ENCODE assay signal across 17 mouse cellular contexts in genomic region chr19:4084984-4085383, GRCm38 (mm10). TPM values are rescaled to one million over a fixed set of nuclear protein-coding genes. Genes with fewer than 3 reads are reported as not detected.
DNase-seq lines count a peak whose midpoint lies in the region; ATAC-seq and TF ChIP-seq lines count a peak whose summit lies in the region.
"Had no signal": no experiment of that assay in that cellular context is flagged by ENCODE, and none has a peak within 500 bp of the region (broad histone marks: within the 10 kb centered on the region; RNA-seq: fewer than 3 reads in every experiment).

No protein-coding gene starts in this region.

- H3K9ac ChIP-seq in heart, adult 2 months (ENCODE audit: low read depth, low read length): no peak overlapping the region
- H3K9ac ChIP-seq in liver, embryonic 14.5 days (replicated peaks): no peak overlapping the region
- H3K9ac ChIP-seq in liver, embryonic 11.5 days (ENCODE audit: low read depth, low read length): no peak overlapping the region
- H3K9ac ChIP-seq: embryonic facial prominence, embryonic 13.5 days; forebrain, embryonic 12.5 days; hindbrain, embryonic 15.5 days had no signal

- no peak for ATAC-seq in liver, embryonic 14.5 days (ENCODE audit: insufficient read depth)
- no peak for ATAC-seq in liver, embryonic 11.5 days (replicated peaks; ENCODE audit: low FRiP score)

- H3K9me3 ChIP-seq in liver, embryonic 14.5 days (ENCODE audit: control insufficient read depth, low read length): no peaks in the 10 kb centered on the region
- H3K9me3 ChIP-seq in liver, embryonic 11.5 days (ENCODE audit: control insufficient read depth, low read length): no peaks in the 10 kb centered on the region
- H3K9me3 ChIP-seq: embryonic facial prominence, embryonic 13.5 days; forebrain, embryonic 12.5 days; hindbrain, embryonic 15.5 days had no signal

- no peaks in the 10 kb centered on the region for H3K79me2 ChIP-seq in heart, adult 2 months (replicated peaks; ENCODE audit: control insufficient read depth, insufficient read depth, low read length)

- DNase-seq in heart, adult 2 months: no peak
- no peak for DNase-seq in heart, postnatal 25 days (ENCODE audit: low spot score)
- no peak for DNase-seq in liver, embryonic 14.5 days (ENCODE audit: low read depth in 3 of 3, low spot score in 3 of 3)
- DNase-seq in liver, embryonic 11.5 days (ENCODE audit: low spot score): no peak
- DNase-seq in NIH3T3 (ENCODE audit: low read depth): peak; percentile 64
- peak; percentile 47 to 65 for DNase-seq in kidney, postnatal 25 days
- no peak for DNase-seq in urinary bladder, postnatal 4 days (ENCODE audit: low spot score in 2 of 2)
- DNase-seq in layer of hippocampus, adult 9-11 months: no peak
- DNase-seq: gastrocnemius, postnatal 10 days had no signal

- no peak for TF ChIP-seq EP300 in heart, adult 2 months (IDR thresholded peaks at IDR 0.05; ENCODE audit: insufficient read depth, low read depth, low read length)
- TF ChIP-seq EP300 in liver, embryonic 14.5 days (IDR thresholded peaks at IDR 0.05; ENCODE audit: low read depth): no peak

- no peak overlapping the region for H3K4me2 ChIP-seq in liver, embryonic 14.5 days (ENCODE audit: low read depth)
- no peak overlapping the region for H3K4me2 ChIP-seq in liver, embryonic 11.5 days
- H3K4me2 ChIP-seq: embryonic facial prominence, embryonic 13.5 days; forebrain, embryonic 12.5 days; hindbrain, embryonic 15.5 days; midbrain, embryonic 11.5 days had no signal

- TF ChIP-seq POLR2A in heart, adult 2 months (IDR thresholded peaks at IDR 0.05; ENCODE audit: insufficient read depth, low read depth, low read length): no peak

- no peak overlapping the region for H3K4me3 ChIP-seq in heart, adult 2 months
- H3K4me3 ChIP-seq in liver, embryonic 14.5 days (ENCODE audit: insufficient read depth in 1 of 2, low read depth in 2 of 2, low read length in 2 of 2): no peak overlapping the region
- no peak overlapping the region for H3K4me3 ChIP-seq in liver, embryonic 11.5 days (ENCODE audit: low read depth, low read length)
- H3K4me3 ChIP-seq: embryonic facial prominence, embryonic 13.5 days; forebrain, embryonic 12.5 days; hindbrain, embryonic 15.5 days had no signal

- H3K27me3 ChIP-seq in heart, adult 2 months (ENCODE audit: control insufficient read depth, insufficient read depth, low read length): no peaks in the 10 kb centered on the region
- no peaks in the 10 kb centered on the region for H3K27me3 ChIP-seq in liver, embryonic 14.5 days (ENCODE audit: control insufficient read depth, insufficient read depth, low read length)
- peaks cover 7% of the 10 kb centered on the region; the same call in 1 of the 2 replicates for H3K27me3 ChIP-seq in liver, embryonic 11.5 days (replicated peaks; ENCODE audit: control insufficient read depth, insufficient read depth, low read length)
- H3K27me3 ChIP-seq: hindbrain, embryonic 15.5 days had no signal

- no peaks in the 10 kb centered on the region for H3K36me3 ChIP-seq in heart, adult 2 months (ENCODE audit: control insufficient read depth, insufficient read depth, low read length)
- no peaks in the 10 kb centered on the region for H3K36me3 ChIP-seq in liver, embryonic 14.5 days (replicated peaks; ENCODE audit: control insufficient read depth, insufficient read depth, low read depth)
- no peaks in the 10 kb centered on the region for H3K36me3 ChIP-seq in liver, embryonic 11.5 days (ENCODE audit: control insufficient read depth, insufficient read depth, low read length)
- H3K36me3 ChIP-seq: embryonic facial prominence, embryonic 13.5 days; forebrain, embryonic 12.5 days; hindbrain, embryonic 15.5 days had no signal

- intact Hi-C loops in heart, adult 2 months (cut with DNase I): no loop called here
- intact Hi-C loops in heart, postnatal 25 days (cut with DNase I): no loop called here

- no peak overlapping the region for H3K27ac ChIP-seq in heart, adult 2 months
- no peak overlapping the region for H3K27ac ChIP-seq in liver, embryonic 14.5 days
- H3K27ac ChIP-seq in liver, embryonic 11.5 days (ENCODE audit: low read depth, low read length): no peak overlapping the region
- H3K27ac ChIP-seq: embryonic facial prominence, embryonic 13.5 days; forebrain, embryonic 12.5 days; hindbrain, embryonic 15.5 days had no signal

- H3K4me1 ChIP-seq in heart, adult 2 months (ENCODE audit: control insufficient read depth, insufficient read depth, low read length): no peaks in the 10 kb centered on the region
- H3K4me1 ChIP-seq in liver, embryonic 14.5 days (replicated peaks; ENCODE audit: control insufficient read depth in 2 of 2, insufficient read depth in 2 of 2, low read length in 1 of 2): peaks cover 13 to 15% of the 10 kb centered on the region in 2 experiments
- peaks cover 16% of the 10 kb centered on the region for H3K4me1 ChIP-seq in liver, embryonic 11.5 days (replicated peaks; ENCODE audit: control insufficient read depth, insufficient read depth, low read length)
- H3K4me1 ChIP-seq: forebrain, embryonic 12.5 days; hindbrain, embryonic 15.5 days had no signal

- 82% methylated on average over 1 of the region's 1 CpGs for WGBS in heart, adult 2 months
- 74% methylated on average over 1 of the region's 1 CpGs for WGBS in liver, embryonic 14.5 days (ENCODE audit: insufficient replicate concordance)
- 90% methylated on average over 1 of the region's 1 CpGs for WGBS in liver, embryonic 11.5 days

- peak; percentile 42 for TF ChIP-seq CTCF in heart, adult 2 months (IDR thresholded peaks at IDR 0.05)
- TF ChIP-seq CTCF in liver, embryonic 14.5 days (IDR thresholded peaks at IDR 0.05; ENCODE audit: low read depth): peak; percentile 66

RNA-seq across cellular contexts. Expression of gene Cabp2, which starts 3.6 kb away (rescaled TPM):
- total RNA-seq in heart, adult 2 months (2021): not detected
- polyA plus RNA-seq in heart, adult 2 months (2012; rRNA removed): not detected in 2 replicates
- not detected for total RNA-seq in heart, postnatal 25 days (2021)
- polyA plus RNA-seq in liver, embryonic 14.5 days (2012; rRNA removed): 0.16 and 0.17 TPM in 2 replicates
- polyA plus RNA-seq in liver, embryonic 14.5 days (2014; fragmentation: Nextera tagmentation; extraction: Ambion mirVana): 0.20 and 0.44 TPM in 2 replicates
- 0.51 and 0.52 TPM in 2 replicates for polyA plus RNA-seq in liver, embryonic 11.5 days (2014; fragmentation: Nextera tagmentation; extraction: Ambion mirVana)
- total RNA-seq: gastrocnemius, postnatal 10 days; layer of hippocampus, adult 18-20 months; left cerebral cortex, postnatal 25 days had no signal
- polyA plus RNA-seq: embryonic facial prominence, embryonic 13.5 days; forebrain, embryonic 12.5 days; heart, embryonic 14.5 days; hindbrain, embryonic 15.5 days; lung, embryonic 16.5 days; midbrain, embryonic 11.5 days had no signal

RNA-seq across cellular contexts. Expression of gene Cdk2ap2, which starts 12.0 kb away (rescaled TPM):
- 10 to 100 TPM; 39.9 to 43.2 TPM for total RNA-seq in heart, adult 2 months (2021)
- 81.3 and 85.3 TPM in 2 replicates for polyA plus RNA-seq in heart, adult 2 months (2012; rRNA removed)
- total RNA-seq in heart, postnatal 25 days (2021): 10 to 100 TPM; 36.6 to 45.1 TPM
- polyA plus RNA-seq in liver, embryonic 14.5 days (2012; rRNA removed): 52.5 and 64.8 TPM in 2 replicates
- 99.9 and 101 TPM in 2 replicates for polyA plus RNA-seq in liver, embryonic 14.5 days (2014; fragmentation: Nextera tagmentation; extraction: Ambion mirVana)
- polyA plus RNA-seq in liver, embryonic 11.5 days (2014; fragmentation: Nextera tagmentation; extraction: Ambion mirVana): 121 and 135 TPM in 2 replicates

RNA-seq across cellular contexts. Expression of gene Pitpnm1, which starts 14.8 kb away (rescaled TPM):
- total RNA-seq in heart, adult 2 months (2021): 10 to 100 TPM; 18.1 to 19.9 TPM
- polyA plus RNA-seq in heart, adult 2 months (2012; rRNA removed): 43.6 and 49.9 TPM in 2 replicates
- 10 to 100 TPM; 20.8 to 22.1 TPM for total RNA-seq in heart, postnatal 25 days (2021)
- 6.1 and 7.1 TPM in 2 replicates for polyA plus RNA-seq in liver, embryonic 14.5 days (2012; rRNA removed)
- 3.4 TPM in 2 replicates for polyA plus RNA-seq in liver, embryonic 14.5 days (2014; fragmentation: Nextera tagmentation; extraction: Ambion mirVana)
- 7.2 and 8.0 TPM in 2 replicates for polyA plus RNA-seq in liver, embryonic 11.5 days (2014; fragmentation: Nextera tagmentation; extraction: Ambion mirVana)

RNA-seq across cellular contexts. Expression of gene Gstp3, which starts 25.6 kb away (rescaled TPM):
- total RNA-seq in heart, adult 2 months (2021): not detected
- polyA plus RNA-seq in heart, adult 2 months (2012; rRNA removed): 1.1 TPM in 1 of 2 replicates, not detected in the other
- total RNA-seq in heart, postnatal 25 days (2021): not detected
- 78.5 and 87.0 TPM in 2 replicates for polyA plus RNA-seq in liver, embryonic 14.5 days (2012; rRNA removed)
- polyA plus RNA-seq in liver, embryonic 14.5 days (2014; fragmentation: Nextera tagmentation; extraction: Ambion mirVana): 65.7 and 69.6 TPM in 2 replicates
- 14.6 and 16.7 TPM in 2 replicates for polyA plus RNA-seq in liver, embryonic 11.5 days (2014; fragmentation: Nextera tagmentation; extraction: Ambion mirVana)
- total RNA-seq: layer of hippocampus, adult 18-20 months; left cerebral cortex, postnatal 25 days had no signal
- polyA plus RNA-seq: forebrain, embryonic 12.5 days; heart, embryonic 14.5 days; hindbrain, embryonic 15.5 days; midbrain, embryonic 11.5 days had no signal

RNA-seq across cellular contexts. Expression of gene Gstp2, which starts 39.2 kb away (rescaled TPM):
- total RNA-seq in heart, adult 2 months (2021): 100 to 1,000 TPM; 121 to 137 TPM
- polyA plus RNA-seq in heart, adult 2 months (2012; rRNA removed): 38.3 and 58.2 TPM in 2 replicates
- 100 to 1,000 TPM in 1 of 2 experiments, 10 to 100 TPM in 1; 87.8 to 116 TPM for total RNA-seq in heart, postnatal 25 days (2021)
- polyA plus RNA-seq in liver, embryonic 14.5 days (2012; rRNA removed): 6.6 and 7.9 TPM in 2 replicates
- polyA plus RNA-seq in liver, embryonic 14.5 days (2014; fragmentation: Nextera tagmentation; extraction: Ambion mirVana): 6.9 and 7.3 TPM in 2 replicates
- polyA plus RNA-seq in liver, embryonic 11.5 days (2014; fragmentation: Nextera tagmentation; extraction: Ambion mirVana): 5.5 and 6.1 TPM in 2 replicates

Comparison
In these comparisons a context has a peak if more than half of its experiments do, and no peak if none do; other contexts are left out.
1. DNase-seq: peak in NIH3T3 (single experiment) and kidney, postnatal 25 days (2 of 2); none in heart, adult 2 months (0 of 2), heart, postnatal 25 days (single experiment), liver, embryonic 14.5 days (0 of 3), liver, embryonic 11.5 days (single experiment), urinary bladder, postnatal 4 days (0 of 2) and layer of hippocampus, adult 9-11 months (single experiment).